Mouse (Mus musculus): Measurements from ENCODE around the gene Atic. TPM values are rescaled to one million over a fixed set of nuclear protein-coding genes. Genes with fewer than 3 reads are reported as not detected.

The Atic gene
- 29.4 to 42.3 TPM (median 35.5 TPM) in 3 replicates for total RNA-seq (2017)

GRCm38 (mm10) chr1:71556688-71557612 is at the start of gene Atic:
Atic (plus strand) TSS chr1:71557150.
- peak; percentile 95 for ATAC-seq (replicated peaks; ENCODE audit: insufficient number of reproducible peaks, low FRiP score, low TSS enrichment, poor library complexity, severe bottlenecking)

GRCm38 (mm10) chr1:71507251-71507650 is 49.7 kb upstream of the Atic start:
- no peak for ATAC-seq (replicated peaks; ENCODE audit: insufficient number of reproducible peaks, low FRiP score, low TSS enrichment, poor library complexity, severe bottlenecking)

GRCm38 (mm10) chr1:71515041-71515440 is 41.9 kb upstream of the Atic start:
- ATAC-seq (replicated peaks; ENCODE audit: insufficient number of reproducible peaks, low FRiP score, low TSS enrichment, poor library complexity, severe bottlenecking), result no peak

- ATAC-seq (replicated peaks; ENCODE audit: insufficient number of reproducible peaks, low FRiP score, low TSS enrichment, poor library complexity, severe bottlenecking), result no peak
These were observed 27.9 kb upstream of the Atic start for GRCm38 (mm10) chr1:71528808-71529648.

- ATAC-seq (replicated peaks; ENCODE audit: insufficient number of reproducible peaks, low FRiP score, low TSS enrichment, poor library complexity, severe bottlenecking), result no peak
These were observed 26.2 kb upstream of the Atic start for GRCm38 (mm10) chr1:71530779-71531178.

GRCm38 (mm10) chr1:71531653-71532052 is 25.3 kb upstream of the Atic start:
- no peak for ATAC-seq (replicated peaks; ENCODE audit: insufficient number of reproducible peaks, low FRiP score, low TSS enrichment, poor library complexity, severe bottlenecking)

- no peak for ATAC-seq (replicated peaks; ENCODE audit: insufficient number of reproducible peaks, low FRiP score, low TSS enrichment, poor library complexity, severe bottlenecking)
These were observed 17.3 kb upstream of the Atic start for GRCm38 (mm10) chr1:71539641-71540040.

GRCm38 (mm10) chr1:71540437-71540836 is 16.5 kb upstream of the Atic start:
- ATAC-seq (replicated peaks; ENCODE audit: insufficient number of reproducible peaks, low FRiP score, low TSS enrichment, poor library complexity, severe bottlenecking), result no peak

GRCm38 (mm10) chr1:71550626-71551195 is 6.2 kb upstream of the Atic start:
- ATAC-seq (replicated peaks; ENCODE audit: insufficient number of reproducible peaks, low FRiP score, low TSS enrichment, poor library complexity, severe bottlenecking), result no peak

- no peak for ATAC-seq (replicated peaks; ENCODE audit: insufficient number of reproducible peaks, low FRiP score, low TSS enrichment, poor library complexity, severe bottlenecking)
These were observed 3.7 kb downstream of the Atic start for GRCm38 (mm10) chr1:71560626-71561025.

- no peak for ATAC-seq (replicated peaks; ENCODE audit: insufficient number of reproducible peaks, low FRiP score, low TSS enrichment, poor library complexity, severe bottlenecking)
These were observed 7.3 kb downstream of the Atic start for GRCm38 (mm10) chr1:71564291-71564690.

GRCm38 (mm10) chr1:71567884-71568605 is 11.1 kb downstream of the Atic start:
- no peak for ATAC-seq (replicated peaks; ENCODE audit: insufficient number of reproducible peaks, low FRiP score, low TSS enrichment, poor library complexity, severe bottlenecking)

- ATAC-seq (replicated peaks; ENCODE audit: insufficient number of reproducible peaks, low FRiP score, low TSS enrichment, poor library complexity, severe bottlenecking), result no peak
These were observed 13.2 kb downstream of the Atic start for GRCm38 (mm10) chr1:71570116-71570515.

GRCm38 (mm10) chr1:71575987-71576386 is 19.0 kb downstream of the Atic start:
- ATAC-seq (replicated peaks; ENCODE audit: insufficient number of reproducible peaks, low FRiP score, low TSS enrichment, poor library complexity, severe bottlenecking), result no peak

- ATAC-seq (replicated peaks; ENCODE audit: insufficient number of reproducible peaks, low FRiP score, low TSS enrichment, poor library complexity, severe bottlenecking), result no peak
These were observed 19.9 kb downstream of the Atic start for GRCm38 (mm10) chr1:71576837-71577236.

GRCm38 (mm10) chr1:71579526-71579925 is 22.6 kb downstream of the Atic start:
- ATAC-seq (replicated peaks; ENCODE audit: insufficient number of reproducible peaks, low FRiP score, low TSS enrichment, poor library complexity, severe bottlenecking), result no peak

- no peak for ATAC-seq (replicated peaks; ENCODE audit: insufficient number of reproducible peaks, low FRiP score, low TSS enrichment, poor library complexity, severe bottlenecking)
These were observed 23.5 kb downstream of the Atic start for GRCm38 (mm10) chr1:71580408-71580807.

- no peak for ATAC-seq (replicated peaks; ENCODE audit: insufficient number of reproducible peaks, low FRiP score, low TSS enrichment, poor library complexity, severe bottlenecking)
These were observed 26.4 kb downstream of the Atic start for GRCm38 (mm10) chr1:71583302-71583701.

- no peak for ATAC-seq (replicated peaks; ENCODE audit: insufficient number of reproducible peaks, low FRiP score, low TSS enrichment, poor library complexity, severe bottlenecking)
These were observed 26.9 kb downstream of the Atic start for GRCm38 (mm10) chr1:71583900-71584299.
